Mouse (Mus musculus) CH12.LX (cell line): ENCODE measurements around the gene Txndc15.

Experiments
- CTCF ChIP-seq, 2 experiments: IDR thresholded peaks in 1 of 2; conservative IDR thresholded peaks in 1 of 2; 2 replicates each; pipeline ENCODE4 v1.5.1; 2011 to 2012; ENCODE audit warnings: low read depth in 2 of 2, low read length in 2 of 2, improper control_type of control experiment in 1 of 2, inconsistent platforms in 1 of 2, mild to moderate bottlenecking in 1 of 2, moderate library complexity in 1 of 2
- EP300 ChIP-seq: IDR thresholded peaks from 2 replicates; pipeline ENCODE4 v1.6.1; 2011; ENCODE audit warnings: low read length, improper control_type of control experiment
- ETS1 ChIP-seq: conservative IDR thresholded peaks from 2 replicates; pipeline ENCODE4 v1.6.1; 2012; ENCODE audit warnings: low read depth, mild to moderate bottlenecking, inconsistent platforms, low read length, improper control_type of control experiment, moderate library complexity
- KAT2A ChIP-seq: IDR thresholded peaks from 2 replicates; pipeline ENCODE4 v1.6.1; 2012; ENCODE audit warnings: low read length, improper control_type of control experiment, inconsistent platforms; ENCODE audit not compliant: insufficient replicate concordance
- MAX ChIP-seq: IDR thresholded peaks from 2 replicates; pipeline ENCODE4 v1.6.1; 2011; ENCODE audit warnings: low read length, improper control_type of control experiment
- NELFE ChIP-seq: IDR thresholded peaks from 2 replicates; pipeline ENCODE4 v1.6.1; 2011; ENCODE audit warnings: low read depth, low read length, improper control_type of control experiment
- POLR2A ChIP-seq: IDR thresholded peaks from 2 replicates; pipeline ENCODE4 v1.6.1; 2011; ENCODE audit warnings: low read depth, mild to moderate bottlenecking, improper control_type of control experiment, low read length
- POLR2AphosphoS2 ChIP-seq: IDR thresholded peaks from 2 replicates; pipeline ENCODE4 v1.6.1; 2011; ENCODE audit warnings: low read depth, low read length, improper control_type of control experiment
- RCOR1 ChIP-seq: conservative IDR thresholded peaks from 2 replicates; pipeline ENCODE4 v1.6.1; 2012; ENCODE audit warnings: low read depth, mild to moderate bottlenecking, inconsistent platforms, low read length, improper control_type of control experiment
- TCF12 ChIP-seq: IDR thresholded peaks from 2 replicates; pipeline ENCODE4 v1.6.1; 2014; ENCODE audit warnings: low read depth, mild to moderate bottlenecking, inconsistent platforms, low read length, improper control_type of control experiment
- ZNF384 ChIP-seq: IDR thresholded peaks from 2 replicates; pipeline ENCODE4 v1.6.1; 2012; ENCODE audit warnings: low read depth, low read length, improper control_type of control experiment, inconsistent platforms

DNA sequence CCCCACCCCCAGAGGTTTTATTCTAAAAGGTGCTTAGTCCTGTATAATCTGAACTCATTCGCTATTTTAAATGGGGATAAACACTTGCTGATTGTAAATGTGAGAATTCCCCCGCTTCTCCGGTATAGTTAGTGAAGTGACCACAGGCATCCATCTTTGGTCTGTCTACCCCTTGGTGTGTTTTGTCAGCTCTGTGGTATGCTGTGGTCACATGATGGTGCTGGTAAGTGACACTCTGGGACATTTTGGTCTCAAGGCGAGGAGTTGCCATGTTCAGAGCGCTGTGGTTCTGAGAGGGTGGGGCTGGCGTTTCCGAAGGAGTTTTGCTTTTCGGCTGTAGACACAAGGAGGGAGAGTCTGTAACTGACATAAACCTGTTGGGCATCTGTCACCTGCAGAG, 23.4 kb downstream of the Txndc15 start:
- no peak for TF ChIP-seq POLR2A
- TF ChIP-seq CTCF (conservative IDR thresholded peaks at IDR 0.05 in 1 of 2, IDR thresholded peaks at IDR 0.05 in 1 of 2; ENCODE audit: low read depth in 2 of 2, low read length in 2 of 2), result no peak
- no peak for TF ChIP-seq TCF12
- TF ChIP-seq EP300, result no peak
- TF ChIP-seq POLR2AphosphoS2, result no peak
- no peak for TF ChIP-seq MAX
- no peak for TF ChIP-seq ZNF384
- TF ChIP-seq RCOR1, result no peak
- TF ChIP-seq NELFE, result no peak
- TF ChIP-seq ETS1, result no peak
- no peak for TF ChIP-seq KAT2A
